Mouse (Mus musculus) testis, adult 2 months (tissue): Measurements from ENCODE around the gene Cnih4. TPM values are rescaled to one million over a fixed set of nuclear protein-coding genes. Genes with fewer than 3 reads are reported as not detected.

ENCODE experiments used
- H3K27ac ChIP-seq: fragments of 200-500 bp; 2 replicates; pipeline ENCODE4 v1.5.1; 2012; ENCODE audit warnings: low read depth, low read length; ENCODE audit not compliant: control insufficient read depth, insufficient read depth
- H3K27me3 ChIP-seq: fragments of 200-500 bp; 2 replicates; pipeline ENCODE4 v1.6.1; 2012; ENCODE audit warnings: mild to moderate bottlenecking, low read length, moderate library complexity; ENCODE audit not compliant: control insufficient read depth, insufficient read depth
- H3K36me3 ChIP-seq: fragments of 200-500 bp; 2 replicates; pipeline ENCODE4 v1.6.1; 2012; ENCODE audit warnings: mild to moderate bottlenecking, low read length; ENCODE audit not compliant: control insufficient read depth, insufficient read depth
- H3K4me1 ChIP-seq: fragments of 200-500 bp; 2 replicates; pipeline ENCODE4 v1.6.1; 2012; ENCODE audit warnings: low read length; ENCODE audit not compliant: control insufficient read depth, insufficient read depth
- H3K4me3 ChIP-seq: fragments of 200-500 bp; 2 replicates; pipeline ENCODE4 v1.5.1; 2012; ENCODE audit warnings: low read depth, mild to moderate bottlenecking, low read length, moderate library complexity, mixed read lengths; ENCODE audit not compliant: control insufficient read depth
- CTCF ChIP-seq: fragments of 200-500 bp; IDR thresholded peaks from 2 replicates; pipeline ENCODE4 v1.5.1; 2012; ENCODE audit warnings: low read depth, mild to moderate bottlenecking, inconsistent platforms, low read length, moderate library complexity; ENCODE audit not compliant: control insufficient read depth, insufficient read depth, insufficient replicate concordance
- POLR2A ChIP-seq: fragments of 200-500 bp; IDR thresholded peaks from 2 replicates; pipeline ENCODE4 v1.6.1; 2012; ENCODE audit warnings: low read depth, mild to moderate bottlenecking, inconsistent platforms, low read length, moderate library complexity; ENCODE audit not compliant: control insufficient read depth
- polyA plus RNA-seq: library from polyadenylated mRNA; depleted of rRNA; stranded (reverse); fragments of >200 nt; gene quantifications from 2 replicates; pipeline ENCODE4 v1.2.3, GENCODE M21; 2012

Cnih4 gene
- polyA plus RNA-seq, 1 experiment, result 6.0 TPM

GRCm38 (mm10) chr1:181143609-181143949, 914 bp upstream of the Cnih4 start:
- H3K27me3 ChIP-seq, result no peaks in the 10 kb centered on the region
- H3K4me1 ChIP-seq, result no peaks in the 10 kb centered on the region
- no peak for TF ChIP-seq CTCF
- no peak for TF ChIP-seq POLR2A
- peak overlapping the region; percentile 90 for H3K4me3 ChIP-seq
- peak overlapping the region; percentile 62 for H3K27ac ChIP-seq
- H3K36me3 ChIP-seq, result no peaks in the 10 kb centered on the region; the same call in 1 of the 2 replicates

GRCm38 (mm10) chr1:181144966-181145365, 473 bp downstream of the Cnih4 start:
- Histone ChIP-seq H3K27me3 (no peaks in the 10 kb centered on the region), H3K4me3 (peak overlapping the region; percentile 34), H3K4me1 (no peaks in the 10 kb centered on the region), H3K27ac (peak overlapping the region; percentile 83), H3K36me3 (no peaks in the 10 kb centered on the region)
- TF ChIP-seq CTCF, result no peak
- TF ChIP-seq POLR2A, result no peak

GRCm38 (mm10) chr1:181146187-181146586, 1.7 kb downstream of the Cnih4 start:
- no peak for TF ChIP-seq POLR2A
- no peak for TF ChIP-seq CTCF
- H3K4me1 ChIP-seq, result peaks cover under 1% of the 10 kb centered on the region; the same call in 1 of the 2 replicates
- no peaks in the 10 kb centered on the region for H3K27me3 ChIP-seq
- H3K27ac ChIP-seq, result no peak overlapping the region
- H3K4me3 ChIP-seq, result no peak overlapping the region
- H3K36me3 ChIP-seq, result no peaks in the 10 kb centered on the region

- no peak overlapping the region for H3K4me3 ChIP-seq
- H3K27me3 ChIP-seq, result no peaks in the 10 kb centered on the region
- peaks cover 2% of the 10 kb centered on the region; the same call in 1 of the 2 replicates for H3K4me1 ChIP-seq
- H3K27ac ChIP-seq, result no peak overlapping the region
- H3K36me3 ChIP-seq, result no peaks in the 10 kb centered on the region
- no peak for TF ChIP-seq CTCF
- TF ChIP-seq POLR2A, result no peak
Measured at GRCm38 (mm10) chr1:181148540-181148939, 4.0 kb downstream of the Cnih4 start.

- no peak overlapping the region for H3K27ac ChIP-seq
- no peak overlapping the region for H3K4me3 ChIP-seq
- H3K36me3 ChIP-seq, result no peaks in the 10 kb centered on the region
- H3K4me1 ChIP-seq, result peaks cover 2% of the 10 kb centered on the region; the same call in 1 of the 2 replicates
- TF ChIP-seq CTCF (no peak), POLR2A (no peak)
- H3K27me3 ChIP-seq, result no peaks in the 10 kb centered on the region
Measured at GRCm38 (mm10) chr1:181149373-181150017, 5.0 kb downstream of the Cnih4 start.

GRCm38 (mm10) chr1:181150431-181150826, 5.9 kb downstream of the Cnih4 start:
- Histone ChIP-seq H3K27ac (peak overlapping the region; percentile 91; the same call in 1 of the 2 replicates), H3K4me3 (peak overlapping the region; percentile 98), H3K4me1 (peaks cover 2% of the 10 kb centered on the region; the same call in 1 of the 2 replicates), H3K36me3 (no peaks in the 10 kb centered on the region), H3K27me3 (no peaks in the 10 kb centered on the region)
- TF ChIP-seq CTCF (no peak), POLR2A (no peak)

- no peaks in the 10 kb centered on the region for H3K27me3 ChIP-seq
- no peaks in the 10 kb centered on the region for H3K36me3 ChIP-seq
- H3K27ac ChIP-seq, result peak overlapping the region; percentile 91
- H3K4me3 ChIP-seq, result peak overlapping the region; percentile 98
- H3K4me1 ChIP-seq, result peaks cover 2% of the 10 kb centered on the region; the same call in 1 of the 2 replicates
- TF ChIP-seq CTCF (0 out of 2 replicates have a peak, but pooled peaks have one; percentile 7), POLR2A (peak; percentile 86)
Measured at GRCm38 (mm10) chr1:181150827-181151534, 6.5 kb downstream of the Cnih4 start.
